Mouse (Mus musculus): ENCODE data around the gene Sec1.

Sec1 gene

DNA sequence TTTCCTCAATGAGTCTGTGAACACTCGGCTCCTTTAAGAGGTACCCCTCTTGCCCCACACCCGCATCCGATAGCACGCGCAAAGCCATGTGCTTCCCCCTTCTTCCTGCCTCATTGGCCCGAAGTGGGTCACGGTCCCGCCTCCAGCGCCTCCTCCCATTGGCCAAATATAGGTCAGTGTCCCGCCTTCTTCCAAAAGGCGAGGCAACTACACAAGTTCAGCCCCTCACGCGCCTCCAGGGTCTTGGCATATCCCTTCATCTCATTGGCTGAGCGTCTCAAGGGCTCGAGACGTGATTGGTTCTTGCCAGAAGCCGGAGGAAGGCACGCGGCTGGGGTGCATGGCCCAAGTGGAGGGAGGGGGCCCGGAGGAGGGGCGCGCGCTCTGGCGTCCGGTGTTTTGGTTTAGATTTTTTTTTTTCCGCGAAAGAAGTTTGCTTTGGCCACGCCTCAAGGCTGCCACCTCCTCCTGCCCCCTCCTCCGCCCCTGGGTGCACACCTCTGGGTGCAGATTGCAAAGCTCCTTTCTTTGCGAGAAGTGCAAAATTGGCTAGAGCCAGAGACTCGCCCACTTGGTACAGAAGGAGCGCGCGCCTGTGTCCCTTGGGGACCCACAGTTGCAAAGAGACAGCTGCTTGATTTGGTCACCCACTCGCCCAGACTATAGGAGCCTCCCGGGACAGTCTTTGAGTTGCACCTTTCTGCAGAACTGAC lies 10.7 kb upstream of the Sec1 start, which contains the start of gene Dbp:
Gene Dbp (plus strand): TSS at position 359 of the 713 bp plus-strand sequence.
- DNase-seq (ENCODE audit: low spot score) = peak; percentile 91

DNA sequence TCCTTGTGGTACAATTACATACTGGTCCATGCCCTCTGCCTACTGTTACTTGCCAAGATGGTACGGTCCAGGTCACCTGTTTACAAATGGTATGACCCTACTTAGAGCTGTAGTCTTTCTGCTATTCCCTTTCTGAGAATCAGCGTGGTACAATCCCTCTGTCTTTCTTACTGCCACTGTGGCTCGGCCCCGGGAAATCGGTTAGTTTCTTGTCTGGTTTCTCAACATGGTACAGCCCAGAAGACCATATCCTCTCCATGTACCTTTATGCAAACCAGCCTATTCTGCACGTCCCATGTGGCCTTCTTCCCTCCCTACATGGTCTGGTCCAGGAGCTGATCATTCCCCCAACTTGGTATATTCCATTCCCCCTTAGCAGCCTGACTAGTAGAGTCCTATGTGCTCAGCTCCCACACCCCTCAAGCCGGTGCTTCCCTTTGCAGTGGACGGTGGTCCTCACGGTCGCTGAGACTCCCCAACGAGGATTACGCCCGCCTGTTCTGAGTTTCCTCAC lies 9.9 kb upstream of the Sec1 start:
- peak; percentile 74 for DNase-seq (ENCODE audit: low spot score)

DNA sequence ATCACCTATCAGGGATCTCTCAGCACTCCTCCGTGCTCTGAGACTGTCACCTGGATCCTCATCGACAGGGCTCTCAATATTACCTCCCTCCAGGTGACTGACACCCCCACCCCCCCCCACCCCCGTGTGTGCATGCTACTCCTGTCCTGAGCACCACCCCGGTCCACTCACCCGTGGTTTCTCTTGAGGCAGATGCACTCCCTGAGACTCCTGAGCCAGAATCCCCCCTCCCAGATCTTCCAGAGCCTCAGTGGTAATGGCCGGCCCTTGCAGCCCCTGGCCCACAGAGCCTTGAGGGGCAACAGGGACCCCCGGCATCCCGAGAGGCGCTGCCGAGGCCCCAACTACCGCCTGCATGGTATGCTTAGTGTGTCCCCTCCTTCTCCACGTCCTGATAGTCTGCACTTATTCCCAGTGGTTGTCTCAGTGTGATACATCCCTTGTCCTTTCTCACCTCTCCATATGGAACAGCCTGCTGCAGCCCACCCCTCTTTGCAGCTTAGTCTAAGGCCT lies 9.4 kb upstream of the Sec1 start:
- DNase-seq (ENCODE audit: low spot score) = no peak

DNA sequence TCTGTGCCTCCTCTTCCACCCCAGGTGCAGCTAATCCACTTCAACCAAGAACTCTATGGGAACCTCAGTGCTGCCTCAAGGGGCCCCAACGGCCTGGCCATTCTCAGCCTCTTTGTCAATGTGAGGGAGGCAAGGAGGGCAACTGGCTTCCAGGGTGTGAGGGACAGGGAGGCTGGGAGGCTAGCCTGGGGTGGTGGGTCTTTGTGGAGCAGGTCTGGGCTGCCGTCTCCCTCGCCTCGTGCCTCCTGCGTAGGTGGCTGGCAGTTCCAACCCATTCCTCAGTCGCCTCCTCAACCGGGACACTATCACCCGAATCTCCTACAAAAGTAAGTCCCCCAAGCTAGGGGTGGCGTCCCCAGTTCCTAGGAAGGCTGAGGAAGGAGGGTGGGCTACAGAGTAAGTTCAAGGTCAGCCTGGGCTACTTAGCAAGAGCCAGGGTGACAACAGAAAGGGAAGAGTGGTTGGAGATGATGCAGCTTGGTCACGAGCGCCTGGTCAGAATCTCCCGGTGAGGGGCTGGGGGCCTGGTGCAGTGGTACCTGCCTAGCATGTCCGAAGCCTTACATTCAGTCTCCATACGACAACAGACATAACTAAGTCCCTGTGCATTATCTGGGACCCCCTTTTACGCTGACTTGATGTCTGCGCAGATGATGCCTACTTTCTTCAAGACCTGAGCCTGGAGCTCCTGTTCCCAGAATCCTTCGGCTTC lies 8.8 kb upstream of the Sec1 start:
- DNase-seq (ENCODE audit: low spot score) = no peak

DNA sequence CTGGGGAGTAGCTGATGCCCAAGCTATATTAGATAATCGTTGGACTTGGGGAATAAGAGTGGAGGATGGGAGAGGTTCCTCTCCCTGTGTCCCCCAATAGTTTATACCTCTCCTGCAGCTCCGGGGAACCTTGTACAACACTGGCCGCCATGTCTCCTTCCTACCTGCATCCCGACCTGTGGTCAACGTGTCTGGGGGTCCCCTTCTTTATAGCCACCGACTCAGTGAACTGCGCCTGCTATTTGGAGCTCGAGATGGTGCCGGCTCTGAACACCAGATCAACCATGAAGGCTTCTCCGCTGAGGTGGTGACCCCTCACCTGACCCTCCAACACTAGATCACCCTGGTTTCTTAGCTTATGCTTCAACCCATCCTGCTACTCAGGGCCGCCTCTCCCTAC lies 8.1 kb upstream of the Sec1 start:
- no peak for DNase-seq (ENCODE audit: low spot score)

DNA sequence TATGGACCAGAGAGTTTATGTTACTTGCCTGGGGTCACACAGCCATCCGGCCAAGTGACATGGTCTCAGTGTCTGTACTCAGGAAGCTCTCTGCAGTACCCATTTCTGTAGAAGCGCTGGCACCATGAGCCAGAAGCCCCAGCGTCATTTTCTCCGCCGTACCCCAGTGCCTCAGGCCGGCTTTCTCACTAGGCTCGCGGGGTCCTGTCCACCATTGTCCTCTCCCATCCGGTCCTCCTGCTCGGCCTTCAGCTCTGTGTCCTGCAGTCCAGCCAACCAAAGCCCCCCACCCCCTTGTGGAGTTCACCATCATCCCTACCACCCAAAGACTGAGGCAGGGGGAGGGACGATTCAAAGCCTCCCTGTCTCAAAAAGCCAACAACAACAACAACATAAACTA lies 7.4 kb upstream of the Sec1 start:
- no peak for DNase-seq (ENCODE audit: low spot score)

DNA sequence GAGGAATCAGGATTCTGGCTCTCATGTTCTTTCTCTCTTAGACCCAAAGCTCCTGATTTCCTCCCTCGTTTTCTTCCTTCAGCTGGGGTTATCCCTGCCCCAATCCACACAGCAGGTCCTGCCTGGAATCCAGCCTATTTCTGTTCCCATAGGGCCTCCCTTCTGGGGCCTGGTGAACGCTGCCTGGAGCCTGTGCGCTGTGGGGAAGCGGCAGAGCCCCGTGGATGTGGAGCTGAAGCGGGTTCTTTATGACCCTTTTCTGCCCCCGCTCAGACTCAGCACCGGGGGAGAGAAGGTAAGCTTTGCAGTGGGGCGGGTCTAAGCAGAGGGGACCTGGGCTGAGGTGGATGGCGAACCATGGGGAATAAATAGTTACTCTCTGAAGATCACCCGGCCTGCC lies 6.9 kb upstream of the Sec1 start:
- DNase-seq (ENCODE audit: low spot score) = no peak

DNA sequence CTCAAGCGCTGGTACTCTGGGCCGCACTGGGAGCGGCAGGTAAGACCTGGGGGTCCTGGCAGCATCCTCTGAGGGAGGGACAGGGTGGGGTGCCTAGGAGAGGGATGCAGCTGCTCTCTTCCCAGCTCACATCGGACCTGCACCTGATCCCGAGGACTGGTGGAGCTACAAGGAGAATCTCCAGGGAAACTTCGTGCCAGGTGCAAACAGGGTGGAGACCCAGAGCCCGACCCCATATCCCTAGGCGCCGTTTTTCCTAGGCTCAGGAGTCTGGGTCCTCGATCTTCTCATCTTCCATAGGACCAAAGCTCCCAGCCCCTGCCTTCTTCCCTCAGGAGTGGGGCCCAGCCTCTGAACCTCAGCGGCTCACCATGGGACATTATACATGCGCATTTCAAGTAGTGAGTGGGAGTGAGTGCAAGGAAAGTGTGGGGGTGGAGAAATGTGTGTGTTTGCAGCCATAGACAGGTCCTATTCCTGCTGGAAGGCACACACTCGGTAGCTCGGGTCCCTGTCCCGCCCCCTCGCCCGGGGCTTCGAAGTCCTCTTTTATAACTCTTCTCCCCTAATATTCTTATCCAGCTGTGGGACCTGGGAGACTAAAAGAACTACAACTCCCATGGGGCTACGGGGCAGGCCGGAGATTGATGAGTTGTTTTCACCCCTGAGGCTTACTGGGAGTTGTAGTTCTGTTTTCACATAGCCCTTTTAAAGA lies 6.3 kb upstream of the Sec1 start:
- no peak for DNase-seq (ENCODE audit: low spot score)

DNA sequence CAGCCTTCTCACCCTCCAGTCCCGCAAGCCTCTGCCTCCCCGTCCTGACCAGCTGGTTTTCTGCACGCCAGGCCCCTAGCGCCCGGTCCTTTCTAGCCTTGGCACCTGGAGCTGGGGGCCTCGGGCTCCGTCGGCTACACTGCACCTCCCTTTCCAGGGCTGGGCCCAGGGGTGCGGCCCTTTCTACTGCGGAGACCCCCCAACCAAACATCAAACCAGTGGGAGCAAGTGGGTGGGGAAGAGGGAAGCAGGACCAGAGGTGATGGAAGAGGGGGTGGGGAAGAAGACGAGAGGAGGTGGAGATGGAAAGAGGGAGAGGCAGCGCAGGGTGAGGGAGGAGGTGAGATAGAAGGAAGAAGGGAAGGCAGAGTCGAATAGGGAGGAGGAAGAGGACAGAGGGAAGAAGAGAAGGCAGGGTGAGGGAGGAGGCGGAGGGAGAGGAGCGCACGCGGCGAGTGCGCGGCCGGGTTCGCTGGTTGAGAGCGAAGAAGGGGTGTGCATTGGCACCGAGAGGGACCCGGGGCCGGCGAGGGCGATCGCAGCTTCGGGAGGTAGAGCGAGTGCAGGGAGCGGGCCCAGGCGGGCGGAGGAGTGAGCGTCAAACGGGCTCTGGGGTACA lies 5.4 kb upstream of the Sec1 start, which contains the start of gene Car11:
Gene Car11 (plus strand): TSS at position 321 of the 619 bp plus-strand sequence.
- no peak for DNase-seq (ENCODE audit: low spot score)

DNA sequence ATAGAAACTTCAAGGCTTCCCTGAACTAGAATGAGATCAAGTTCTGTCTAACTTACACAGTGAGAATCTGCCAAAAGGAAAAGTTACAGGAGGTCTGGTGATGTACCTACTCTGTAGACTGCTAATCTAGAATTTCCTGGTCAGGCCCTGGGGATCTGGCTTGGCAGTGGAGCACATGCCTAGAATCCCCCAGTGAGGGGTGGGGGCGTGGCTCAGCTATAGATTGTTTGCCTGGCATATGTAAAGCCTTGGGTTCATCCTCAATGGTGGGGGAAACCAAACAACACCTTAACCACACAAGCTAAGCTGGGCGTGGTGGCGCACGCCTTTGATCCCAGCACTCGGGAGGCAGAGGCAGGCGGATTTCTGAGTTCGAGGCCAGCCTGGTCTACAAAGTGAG lies 3.7 kb upstream of the Sec1 start:
- no peak for DNase-seq (ENCODE audit: low spot score)

DNA sequence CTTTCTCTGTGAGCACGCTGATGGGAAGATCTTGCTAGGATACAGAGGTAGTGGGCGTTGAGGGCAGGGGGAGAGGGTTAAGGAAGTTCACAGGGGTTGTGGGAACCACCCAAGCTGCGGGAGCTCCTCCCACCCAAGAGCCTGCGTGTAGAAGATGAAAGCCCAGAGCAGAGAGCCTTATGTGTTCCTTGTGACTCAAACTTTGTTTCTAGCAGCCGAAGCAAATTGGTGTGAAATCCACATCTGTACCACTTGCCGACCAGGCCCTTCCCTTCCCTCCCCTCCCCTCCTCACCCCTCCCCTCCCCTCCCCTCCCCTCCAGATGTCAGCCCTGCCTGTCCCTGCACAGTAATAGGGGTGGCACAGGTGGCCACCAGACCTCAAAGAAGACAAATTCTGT lies 896 bp upstream of the Sec1 start:
- no peak for DNase-seq (ENCODE audit: low spot score)

DNA sequence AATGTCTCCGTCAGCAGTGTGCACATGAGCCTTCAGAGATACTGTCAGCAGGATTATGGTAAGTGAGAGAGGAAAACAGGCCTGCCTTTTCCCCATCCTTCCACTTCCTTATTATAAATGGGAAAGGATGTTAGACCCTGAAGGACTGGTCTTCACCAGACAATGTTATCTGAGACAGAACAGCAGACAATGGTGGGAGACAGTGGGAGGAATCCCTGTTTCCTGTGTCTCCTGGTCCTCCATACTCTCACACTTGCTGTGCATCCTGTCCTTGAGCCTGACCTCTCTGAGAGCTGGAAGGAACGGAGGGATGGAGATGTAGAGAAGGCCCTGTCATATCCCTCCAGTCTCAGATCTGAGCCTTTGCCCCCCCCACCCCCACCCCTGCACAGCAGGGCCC lies 1.8 kb downstream of the Sec1 start:
- no peak for DNase-seq (ENCODE audit: low spot score)

DNA sequence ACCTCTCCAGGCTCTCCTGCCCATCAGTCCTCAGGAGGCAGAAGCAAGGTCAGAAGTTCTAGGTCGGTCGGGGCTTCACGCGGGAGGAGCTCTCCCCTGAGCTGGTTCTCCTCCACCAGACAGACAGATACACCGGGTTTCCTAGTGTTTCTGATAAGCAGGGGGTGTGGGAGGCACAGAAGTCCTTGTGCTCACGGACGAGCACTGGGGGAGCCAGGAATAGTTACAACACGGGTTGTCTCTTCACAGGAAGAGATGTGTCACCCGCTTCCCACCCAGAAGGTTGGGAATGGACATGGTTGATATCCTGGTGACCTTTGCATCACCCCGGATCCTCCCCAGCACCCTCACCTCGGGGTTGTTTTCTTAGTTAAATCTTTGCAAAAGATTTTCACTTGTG lies 4.4 kb downstream of the Sec1 start:
- DNase-seq (ENCODE audit: low spot score) = no peak

DNA sequence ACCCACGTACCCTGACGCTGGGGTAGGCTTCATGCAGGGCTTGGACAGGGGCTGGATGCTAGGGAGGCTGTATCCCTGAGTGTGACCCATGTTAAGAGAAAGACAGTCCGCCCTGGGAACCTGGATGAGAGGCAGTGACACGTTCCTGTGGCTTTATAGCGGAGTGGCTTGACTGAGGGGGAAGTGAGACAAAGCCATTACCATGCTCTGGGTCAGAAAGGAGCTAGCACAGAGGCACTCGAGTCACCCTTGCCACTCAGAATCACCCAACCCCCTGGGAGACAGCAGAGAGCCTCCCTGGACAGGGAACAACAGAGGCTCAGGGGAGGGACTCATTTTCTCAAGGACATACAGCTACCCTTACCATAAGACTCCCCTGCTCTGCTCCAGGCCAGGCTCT lies 5.1 kb downstream of the Sec1 start:
- DNase-seq (ENCODE audit: low spot score) = no peak

DNA sequence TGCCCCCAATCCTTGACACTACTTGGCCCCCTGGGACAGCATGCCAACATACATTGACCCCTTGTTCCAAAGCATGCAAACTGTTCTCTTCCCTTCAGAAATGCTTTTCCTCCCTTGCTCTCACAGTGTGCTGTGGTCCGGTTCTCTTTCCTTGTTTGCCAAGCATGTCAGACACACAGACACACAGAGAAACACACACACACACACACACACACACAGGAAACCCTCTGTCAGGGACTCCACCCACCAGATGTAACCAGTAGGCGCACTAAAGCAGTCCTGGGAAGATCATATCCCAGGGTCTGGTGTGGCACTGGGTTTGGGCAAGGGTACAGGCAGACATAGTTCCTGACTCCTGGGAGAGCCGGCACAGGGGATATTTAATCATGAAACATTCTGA lies 7.4 kb downstream of the Sec1 start:
- DNase-seq (ENCODE audit: low spot score) = no peak

DNA sequence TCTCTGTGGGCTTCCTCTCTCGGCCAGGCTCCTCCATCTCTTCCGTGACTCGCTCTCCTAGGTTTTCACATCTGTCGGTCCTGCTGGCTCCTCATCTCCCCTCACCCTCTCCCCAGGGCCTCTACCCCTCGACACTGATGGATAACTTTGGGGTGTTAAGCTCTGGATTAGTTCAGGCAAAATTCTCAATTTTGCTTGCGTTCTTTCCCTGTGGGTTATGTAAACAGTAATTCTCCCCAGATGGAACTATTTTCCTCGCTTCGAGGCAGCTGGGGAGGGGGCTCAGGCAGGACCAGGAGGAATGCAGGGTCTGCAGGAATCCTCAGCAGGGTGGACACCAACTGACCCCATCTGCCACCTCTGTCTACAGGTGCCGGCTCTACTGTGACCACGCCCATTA lies 8.4 kb downstream of the Sec1 start:
- DNase-seq (ENCODE audit: low spot score) = no peak

DNA sequence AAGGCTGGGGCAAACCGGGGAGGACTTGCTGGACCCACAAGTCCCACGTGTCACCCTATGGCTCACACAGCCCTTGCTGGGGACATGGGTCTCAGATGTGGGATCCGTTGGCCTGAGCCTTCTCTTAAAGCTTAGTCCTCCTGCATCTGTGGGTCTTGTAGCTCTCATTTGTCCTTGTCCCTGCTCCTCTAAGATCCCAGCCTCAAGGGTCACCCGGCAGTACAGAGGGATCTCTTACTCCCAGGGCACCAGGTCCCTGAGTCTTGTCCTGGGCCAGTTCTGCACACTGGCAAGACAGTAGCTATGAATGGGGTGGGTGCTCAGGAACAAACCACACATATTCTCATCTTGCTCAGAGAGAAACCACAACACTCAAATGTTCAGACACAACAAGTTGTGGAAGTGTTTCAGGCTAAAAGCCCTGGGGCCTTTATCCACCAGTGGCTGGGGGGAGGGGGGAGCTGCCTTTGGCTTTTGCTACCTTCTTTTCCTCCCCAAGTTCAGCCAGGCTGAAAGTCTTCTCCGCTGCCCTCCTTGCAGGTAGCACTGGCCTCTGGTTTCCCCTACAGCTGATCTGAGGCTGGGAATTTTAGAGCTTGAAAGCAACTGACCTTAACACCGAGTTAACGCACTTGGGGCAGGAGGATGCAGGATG lies 10.7 kb downstream of the Sec1 start, which contains the start of gene Ntn5:
Gene Ntn5 (plus strand): TSS at position 627 of the 655 bp plus-strand sequence.
- DNase-seq (ENCODE audit: low spot score) = no peak

DNA sequence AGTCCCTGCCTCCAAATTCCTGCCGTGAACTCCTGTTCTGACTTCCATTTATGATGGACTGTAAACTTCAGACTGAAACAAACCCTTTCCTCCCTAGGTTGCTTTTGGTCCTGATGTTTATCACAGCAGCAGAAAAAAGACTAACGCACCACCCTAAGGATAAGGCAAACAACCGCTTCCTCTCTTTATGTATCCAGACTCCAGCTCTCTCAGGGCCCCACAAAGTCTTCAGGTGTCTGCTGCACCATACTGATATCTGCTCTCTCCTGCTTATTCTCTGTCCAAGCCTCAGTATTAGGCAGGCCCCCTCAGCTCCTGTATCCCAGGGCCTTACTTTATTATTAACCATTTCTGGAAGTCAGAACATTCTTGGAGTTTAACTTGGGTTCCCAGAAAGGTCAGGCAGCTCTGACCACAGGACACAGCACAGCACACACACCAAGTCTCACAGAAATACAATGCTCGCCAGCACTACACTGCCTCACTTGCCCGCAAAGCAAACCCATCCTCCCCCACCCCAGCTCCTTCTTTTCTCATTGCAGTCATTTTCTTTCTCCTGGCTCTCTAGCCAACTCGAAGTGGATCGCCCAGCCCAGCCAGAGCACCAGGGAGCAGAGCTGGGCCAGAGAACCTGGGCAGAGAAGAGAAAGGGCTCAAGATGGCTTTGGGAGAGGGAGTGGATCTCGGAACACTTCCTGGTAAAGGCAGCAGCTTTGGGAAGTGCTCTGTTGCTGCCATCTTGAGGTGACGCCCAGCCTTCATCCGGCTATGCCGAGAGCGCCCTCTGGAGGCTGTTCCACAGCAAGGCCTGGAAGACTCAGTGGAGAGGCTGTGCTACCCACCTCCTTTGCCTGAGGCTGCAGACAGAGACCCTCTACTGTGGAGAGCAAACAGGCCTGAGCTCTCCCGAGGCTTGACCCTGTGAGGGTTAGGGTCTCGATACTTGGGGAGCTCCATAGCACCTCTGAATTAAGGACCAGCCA lies 11.8 kb downstream of the Sec1 start:
- peak; percentile 73 for DNase-seq (ENCODE audit: low spot score)

DNA sequence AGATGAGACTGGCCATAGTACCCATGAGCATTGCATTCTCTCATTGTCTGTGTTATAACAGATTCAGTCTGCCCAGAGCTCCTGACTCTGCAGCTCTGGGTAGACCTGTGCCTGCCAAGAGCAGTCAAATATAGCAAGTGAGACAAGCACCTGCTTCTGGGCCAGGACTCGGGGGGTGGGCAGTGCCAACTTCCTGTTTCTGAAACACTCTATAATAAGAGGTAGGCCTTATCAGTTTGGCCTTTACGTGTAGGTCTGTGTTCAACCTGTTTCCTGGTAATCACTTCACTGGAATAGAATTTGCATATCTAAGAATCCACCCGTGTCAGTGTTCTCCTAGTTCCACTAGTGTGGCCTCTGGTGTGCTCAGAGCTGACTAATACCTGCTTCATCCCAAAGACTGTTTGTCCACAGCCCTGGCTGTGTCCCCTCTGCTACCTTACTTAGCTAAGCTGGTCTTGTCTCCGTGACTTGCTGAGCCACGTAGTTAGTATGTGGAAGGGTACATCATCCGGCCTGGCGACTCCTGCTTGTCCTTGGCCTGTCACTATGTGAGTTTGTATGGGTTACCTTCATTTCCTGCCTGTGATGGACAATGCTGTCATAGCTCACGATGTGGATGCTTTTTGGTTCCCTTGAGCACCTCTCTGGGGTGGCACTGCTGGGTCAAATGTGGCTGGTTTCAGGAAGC lies 13.0 kb downstream of the Sec1 start:
- DNase-seq (ENCODE audit: low spot score) = no peak
